Mouse (Mus musculus): ENCODE measurements around the gene Cenpo.
A peak's percentile ranks its signal among the peaks of the same experiment; 100 is the strongest.

Cenpo gene

GRCm38 (mm10) chr12:4199271-4199670, 34.8 kb downstream of the Cenpo start:
- DNase-seq (ENCODE audit: low spot score in 2 of 2): peak in 1 of 2 experiments; percentile 4

- peak in 1 of 2 experiments; percentile 2 for DNase-seq (ENCODE audit: low spot score in 2 of 2)
Observed at GRCm38 (mm10) chr12:4198702-4199101, 35.4 kb downstream of the Cenpo start.

- no peak for DNase-seq (ENCODE audit: low spot score in 2 of 2)
Observed at GRCm38 (mm10) chr12:4194643-4195042, 39.5 kb downstream of the Cenpo start.

- DNase-seq (ENCODE audit: low spot score in 2 of 2): no peak
Observed at GRCm38 (mm10) chr12:4193025-4193740, 40.9 kb downstream of the Cenpo start.

- DNase-seq (ENCODE audit: low spot score in 2 of 2): no peak
Observed at GRCm38 (mm10) chr12:4192514-4192913, 41.6 kb downstream of the Cenpo start.

GRCm38 (mm10) chr12:4189060-4189447, 45.0 kb downstream of the Cenpo start:
- no peak for DNase-seq (ENCODE audit: low spot score in 2 of 2)

- DNase-seq (ENCODE audit: low spot score in 2 of 2): no peak
Observed at GRCm38 (mm10) chr12:4188171-4189059, 45.7 kb downstream of the Cenpo start.

GRCm38 (mm10) chr12:4184648-4185047, 49.4 kb downstream of the Cenpo start:
- DNase-seq (ENCODE audit: low spot score in 2 of 2): no peak

GRCm38 (mm10) chr12:4180507-4180906, 53.6 kb downstream of the Cenpo start:
- no peak for DNase-seq (ENCODE audit: low spot score in 2 of 2)

GRCm38 (mm10) chr12:4179671-4180233, 54.3 kb downstream of the Cenpo start:
- no peak for DNase-seq (ENCODE audit: low spot score in 2 of 2)

- no peak for DNase-seq (ENCODE audit: low spot score in 2 of 2)
Observed at GRCm38 (mm10) chr12:4178839-4179238, 55.3 kb downstream of the Cenpo start.

GRCm38 (mm10) chr12:4173108-4173790, 60.8 kb downstream of the Cenpo start:
- no peak for DNase-seq (ENCODE audit: low spot score in 2 of 2)

- no peak for DNase-seq (ENCODE audit: low spot score in 2 of 2)
Observed at GRCm38 (mm10) chr12:4169622-4170021, 64.5 kb downstream of the Cenpo start.

GRCm38 (mm10) chr12:4169058-4169457, 65.0 kb downstream of the Cenpo start:
- no peak for DNase-seq (ENCODE audit: low spot score in 2 of 2)

GRCm38 (mm10) chr12:4166970-4167369, 67.1 kb downstream of the Cenpo start:
- no peak for DNase-seq (ENCODE audit: low spot score in 2 of 2)

- no peak for DNase-seq (ENCODE audit: low spot score in 2 of 2)
Observed at GRCm38 (mm10) chr12:4162886-4163285, 71.2 kb downstream of the Cenpo start.

GRCm38 (mm10) chr12:4160322-4160721, 73.8 kb downstream of the Cenpo start:
- DNase-seq (ENCODE audit: low spot score in 2 of 2): no peak

- no peak for DNase-seq (ENCODE audit: low spot score in 2 of 2)
Observed at GRCm38 (mm10) chr12:4158868-4159632, 75.0 kb downstream of the Cenpo start.

GRCm38 (mm10) chr12:4158179-4158578, 75.9 kb downstream of the Cenpo start:
- DNase-seq (ENCODE audit: low spot score in 2 of 2): no peak

GRCm38 (mm10) chr12:4157466-4157865, 76.6 kb downstream of the Cenpo start:
- DNase-seq (ENCODE audit: low spot score in 2 of 2): no peak

- DNase-seq (ENCODE audit: low spot score in 2 of 2): no peak
Observed at GRCm38 (mm10) chr12:4151969-4152368, 82.1 kb downstream of the Cenpo start.
